Mouse (Mus musculus): ENCODE results near the gene Sprr2b.
"Not testable (repeated sequence)": the region's sequence is repeated elsewhere in the genome, so short reads cannot be mapped to it uniquely, and the experiment has no call there.

The Sprr2b gene

DNA sequence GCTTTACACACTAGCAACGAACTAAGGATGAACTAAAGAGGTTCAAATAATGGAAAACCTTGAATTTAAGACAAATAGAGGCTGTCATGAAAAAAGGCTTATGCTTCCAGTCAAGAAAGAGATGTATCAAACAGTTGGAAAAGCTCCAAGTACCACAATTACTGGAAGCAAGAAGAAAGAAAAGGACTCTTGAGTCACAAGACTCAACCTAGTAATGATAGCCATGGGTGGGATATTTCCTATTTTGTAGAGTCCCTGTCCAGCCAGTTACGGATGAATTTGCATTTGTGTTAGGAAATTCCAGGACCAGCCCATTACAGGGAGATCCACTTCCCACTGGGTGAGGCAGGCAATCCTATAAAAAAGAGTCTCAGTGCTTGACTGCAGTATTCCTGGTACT is at the start of gene Sprr2b:
Sprr2b (plus strand) TSS at position 301 of the 400 bp plus-strand sequence.
- CTCF ChIA-PET, result no interaction called here

- CTCF ChIA-PET, result not testable (repeated sequence)
Measured at GRCm38 (mm10) chr3:92271414-92271985, 44.9 kb upstream of the Sprr2b start.

DNA sequence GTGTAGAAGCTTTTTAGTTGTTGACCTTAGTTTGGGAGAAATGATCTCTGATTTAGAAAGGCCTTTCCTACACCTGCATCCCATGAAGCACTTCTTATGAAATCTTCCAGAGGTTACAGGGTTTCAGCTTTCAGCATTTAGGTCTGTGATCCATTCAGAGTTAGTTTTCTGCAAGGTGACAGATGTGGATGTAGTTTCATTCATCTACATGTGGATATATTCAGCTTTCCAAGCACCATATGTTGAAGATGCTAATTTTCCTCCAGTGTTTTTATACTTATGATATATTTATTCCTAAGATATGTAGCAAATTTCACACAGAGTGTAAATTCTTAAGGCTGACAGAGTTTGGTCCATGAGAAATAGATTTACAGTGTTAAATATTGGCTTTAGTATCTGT is 42.9 kb upstream of the Sprr2b start:
- CTCF ChIA-PET, result not testable (repeated sequence)

DNA sequence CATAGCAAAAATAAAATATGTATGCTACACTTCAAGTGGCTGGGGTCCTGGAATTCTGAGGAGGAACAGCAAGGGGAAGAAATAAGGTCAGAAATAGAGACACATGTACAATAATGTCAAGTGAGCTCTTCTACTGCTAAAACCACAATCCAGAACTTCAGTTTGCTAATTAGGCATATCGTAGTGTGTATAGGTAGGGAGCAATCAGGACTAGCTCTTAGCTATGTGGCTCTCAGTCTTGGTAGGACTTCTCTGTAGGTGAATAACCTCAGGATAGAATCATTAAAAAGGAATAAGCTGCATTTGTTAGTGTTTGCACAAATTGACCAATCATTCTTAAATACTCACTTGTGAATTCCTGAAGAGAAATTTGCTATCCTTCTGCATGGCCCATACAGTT is 42.4 kb upstream of the Sprr2b start:
- CTCF ChIA-PET, result not testable (repeated sequence)

DNA sequence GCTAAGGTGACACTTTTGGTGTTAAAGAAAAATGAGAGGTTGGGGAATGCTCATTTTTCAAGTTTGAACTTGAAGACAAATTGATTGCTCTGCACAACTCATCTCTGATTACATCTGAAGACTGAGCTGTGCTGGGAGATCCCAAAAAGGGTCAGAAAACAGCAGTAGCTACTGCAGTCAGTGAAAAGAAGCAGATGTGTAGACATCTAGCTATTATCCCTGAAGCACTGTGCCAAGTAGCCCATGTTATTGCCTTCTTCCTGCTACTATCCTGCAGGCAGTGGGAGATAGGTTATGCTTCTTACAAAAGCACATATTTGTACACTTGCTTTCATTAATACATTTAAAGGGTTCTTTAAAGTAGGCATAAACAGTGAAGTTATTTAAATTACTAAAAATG is 36.8 kb upstream of the Sprr2b start:
- CTCF ChIA-PET, result not testable (repeated sequence)

- CTCF ChIA-PET, result not testable (repeated sequence)
Measured at GRCm38 (mm10) chr3:92280963-92281606, 35.3 kb upstream of the Sprr2b start.

DNA sequence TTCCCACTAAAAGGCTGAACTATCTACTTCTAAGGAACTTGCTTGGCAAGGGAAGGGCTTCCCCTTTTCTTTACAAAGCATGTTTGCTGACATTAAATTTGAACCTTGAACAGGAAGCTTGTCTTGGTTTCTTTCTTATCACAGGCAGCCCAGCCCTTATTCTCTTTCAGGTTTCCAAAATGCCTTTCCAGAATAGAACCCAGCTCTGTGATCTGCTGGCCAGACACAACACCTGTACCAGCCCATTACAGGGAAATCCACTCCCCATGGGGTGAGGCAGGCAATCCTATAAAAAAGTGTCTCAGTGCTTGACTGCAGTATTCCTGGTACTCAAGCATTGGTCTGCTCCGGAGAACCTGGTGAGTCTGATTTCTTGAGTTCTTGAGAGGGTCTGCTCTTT is 31.3 kb upstream of the Sprr2b start, which contains the start of gene Sprr2a3:
Sprr2a3 (plus strand) TSS at position 317 of the 400 bp plus-strand sequence.
- CTCF ChIA-PET, result not testable (repeated sequence)

DNA sequence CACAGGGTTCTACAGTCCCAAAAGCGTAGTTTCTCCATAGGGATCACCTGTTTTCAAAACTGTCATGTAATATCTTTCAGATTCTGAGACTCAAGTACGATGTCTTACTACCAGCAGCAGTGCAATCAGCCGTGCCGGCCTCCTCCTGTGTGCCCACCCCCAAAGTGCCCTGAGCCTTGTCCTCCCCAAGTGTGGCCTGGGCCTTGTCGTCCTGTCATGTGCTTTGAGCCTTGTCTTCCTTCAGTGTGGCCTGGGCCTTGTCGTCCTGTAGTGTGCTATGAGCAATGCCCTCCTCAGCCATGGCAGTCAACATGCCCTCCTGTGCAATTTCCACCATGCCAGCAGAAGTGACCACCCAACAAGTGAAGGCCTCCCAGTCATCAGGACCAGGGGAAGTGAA is 27.9 kb upstream of the Sprr2b start:
- CTCF ChIA-PET, result not testable (repeated sequence)

DNA sequence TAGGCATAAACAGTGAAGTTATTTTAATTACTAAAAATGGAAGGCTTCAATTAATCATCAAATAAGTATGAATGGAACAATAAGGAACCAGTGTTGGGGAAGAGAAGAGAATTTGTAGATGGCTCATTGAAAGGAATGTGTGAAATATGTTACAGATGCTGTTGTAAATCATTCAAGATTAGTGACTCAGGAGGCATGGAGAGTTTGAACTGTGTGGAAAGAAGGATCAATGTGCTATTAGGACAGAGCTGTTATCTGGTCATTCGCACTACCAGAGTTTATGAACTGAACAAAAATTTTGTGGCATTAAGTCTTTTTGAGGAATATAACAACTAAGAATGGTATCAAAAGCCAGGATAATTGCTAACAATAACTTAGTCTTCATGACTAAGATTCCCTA is 9.0 kb upstream of the Sprr2b start:
- CTCF ChIA-PET, result no interaction called here

- CTCF ChIA-PET, result no interaction called here
Measured at GRCm38 (mm10) chr3:92317384-92317783, 964 bp downstream of the Sprr2b start.

- CTCF ChIA-PET, result no interaction called here
Measured at GRCm38 (mm10) chr3:92336278-92336677, 19.9 kb downstream of the Sprr2b start.

DNA sequence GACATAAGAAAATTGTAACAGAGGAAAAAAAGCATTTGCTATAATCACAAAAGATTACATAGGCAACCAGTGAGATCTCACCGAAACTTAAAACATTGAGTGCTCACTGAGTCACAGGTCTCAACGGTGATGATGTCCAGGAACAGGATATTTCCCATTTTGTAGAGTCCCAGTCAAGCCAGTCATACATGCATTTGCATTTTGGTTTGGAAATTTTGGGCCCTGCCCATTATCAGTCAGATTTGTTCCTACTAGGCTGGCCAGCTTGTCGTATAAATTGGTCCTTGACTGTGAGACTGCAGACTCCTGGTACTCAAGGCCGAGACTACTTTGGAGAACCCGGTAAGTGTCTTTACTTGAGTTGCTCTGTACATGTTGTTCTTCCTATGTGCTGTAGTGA is 22.4 kb downstream of the Sprr2b start, which contains the start of gene Sprr2d:
Sprr2d (plus strand) TSS at position 301 of the 400 bp plus-strand sequence.
- CTCF ChIA-PET, result no interaction called here

DNA sequence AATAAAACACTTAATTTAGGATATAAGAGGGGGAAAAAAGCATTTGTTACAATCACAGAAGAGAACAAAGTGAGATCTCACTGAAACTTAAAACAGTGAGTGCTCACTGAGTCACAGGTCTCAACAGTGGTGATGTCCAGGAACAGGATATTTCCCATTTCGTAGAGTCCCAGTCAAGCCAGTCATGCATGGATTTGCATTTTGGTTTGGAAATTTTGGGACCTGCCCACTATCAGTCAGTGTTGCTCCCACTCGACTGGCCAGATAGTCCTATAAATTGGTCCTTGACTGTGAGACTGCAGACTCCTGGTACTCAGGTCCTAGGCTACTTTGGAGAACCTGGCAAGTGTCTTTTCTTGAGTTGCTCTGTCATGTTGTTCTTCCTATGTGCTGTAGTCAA is 35.4 kb downstream of the Sprr2b start, which contains the start of gene Sprr2e:
Sprr2e (plus strand) TSS at position 301 of the 400 bp plus-strand sequence.
- CTCF ChIA-PET, result no interaction called here

DNA sequence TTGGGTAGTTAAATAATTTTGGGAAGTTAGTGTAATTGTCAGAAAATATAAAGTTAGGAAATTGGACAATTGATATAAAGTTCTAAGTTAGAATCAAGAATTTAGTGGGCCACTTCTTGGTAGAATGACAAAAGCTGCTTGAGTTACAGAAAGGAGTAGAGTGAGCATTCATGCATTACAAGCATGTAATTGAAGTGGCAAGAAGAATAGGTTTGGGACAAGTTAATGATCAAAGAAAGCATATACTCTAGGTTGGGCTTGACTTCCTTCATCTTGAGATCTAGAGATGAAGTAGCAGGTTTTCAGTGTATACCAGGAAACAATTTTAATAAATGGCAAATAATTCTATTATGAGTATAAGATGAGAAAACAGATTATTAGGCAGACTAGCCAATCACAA is 45.2 kb downstream of the Sprr2b start:
- CTCF ChIA-PET, result no interaction called here

GRCm38 (mm10) chr3:92364887-92365286 is 48.5 kb downstream of the Sprr2b start, which contains the start of gene Sprr2f:
Gene Sprr2f (plus strand): TSS chr3:92365187.
- CTCF ChIA-PET, result no interaction called here

All from spleen, embryonic (tissue).